15 mouse cellular contexts compared by ENCODE assay signal in the genomic region with DNA sequence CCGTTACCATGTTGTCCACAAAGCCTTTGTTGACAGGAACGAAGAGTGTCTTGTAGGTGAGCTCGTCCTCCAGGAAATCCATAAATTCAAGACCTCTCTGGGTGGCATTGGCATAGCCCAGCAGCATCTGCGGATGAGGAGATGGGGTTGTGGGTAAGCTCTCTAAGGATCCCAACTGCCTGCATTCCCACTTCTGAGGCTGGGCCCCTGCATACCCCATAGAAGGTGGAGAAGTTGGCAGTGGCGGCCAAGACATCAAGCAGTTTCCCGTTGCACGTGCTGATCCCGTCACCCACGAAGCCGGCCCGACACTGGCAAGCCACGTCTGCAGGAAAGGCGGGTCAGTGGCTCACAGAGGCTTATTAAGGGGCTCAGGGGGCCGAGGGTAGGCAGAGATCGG. TPM values are rescaled to one million over a fixed set of nuclear protein-coding genes. Genes with fewer than 3 reads are reported as not detected.
DNase-seq lines count a peak whose midpoint lies in the region.
"Had no signal": no experiment of that assay in that cellular context is flagged by ENCODE, and none has a peak within 500 bp of the region (broad histone marks: within the 10 kb centered on the region; RNA-seq: fewer than 3 reads in every experiment).

No protein-coding gene starts in this region.

- peak; percentile 11 for DNase-seq in cerebellum, adult 9-11 months
- no peak for DNase-seq in cerebellum, adult 18-20 months
- peak; percentile 3 for DNase-seq in gastrocnemius, postnatal 10 days
- DNase-seq in gastrocnemius, adult 8-10 months (ENCODE audit: low spot score in 2 of 2): no peak
- peak; percentile 40 for DNase-seq in testis, postnatal 10 days (ENCODE audit: low spot score)
- no peak for DNase-seq in testis, postnatal 14 days (ENCODE audit: low spot score)
- DNase-seq: adrenal gland, postnatal 10 days; cerebellum, adult 11 months; cerebellum, adult 9-10 months; embryo, embryonic 11 days; forebrain, postnatal 0 days; gastrocnemius, postnatal 14 days; heart, postnatal 14 days; kidney, adult 2 months had no signal

RNA-seq across cellular contexts. Expression of a gene that starts 9.3 kb away (rescaled TPM):
- 10 to 100 TPM; 14.2 to 14.5 TPM for total RNA-seq in gastrocnemius, postnatal 10 days (2021)
- 1 to 10 TPM in 1 of 4 experiments, under 1 TPM in 3; 0.32 to 1.1 (median 0.74) TPM for total RNA-seq in gastrocnemius, adult 8-10 months (2022)

RNA-seq across cellular contexts. Expression of a gene that starts 11.4 kb away (rescaled TPM):
- 10 to 100 TPM; 39.5 to 43.0 TPM for total RNA-seq in gastrocnemius, postnatal 10 days (2021)
- total RNA-seq in gastrocnemius, adult 8-10 months (2022): 10 to 100 TPM; 26.8 to 40.5 (median 34.1) TPM

RNA-seq across cellular contexts. Expression of a gene that starts 28.3 kb away (rescaled TPM):
- 10 to 100 TPM; 45.3 to 54.3 TPM for total RNA-seq in gastrocnemius, postnatal 10 days (2021)
- 1 to 10 TPM; 5.0 to 9.9 (median 6.0) TPM for total RNA-seq in gastrocnemius, adult 8-10 months (2022)
- total RNA-seq: hematopoietic stem cell, adult 5-6 weeks had no signal

Comparison
In these comparisons a context has a peak if more than half of its experiments do, and no peak if none do; other contexts are left out.
1. DNase-seq: peak in cerebellum, adult 9-11 months (single experiment), gastrocnemius, postnatal 10 days (single experiment) and testis, postnatal 10 days (single experiment); none in cerebellum, adult 18-20 months (0 of 2), gastrocnemius, adult 8-10 months (0 of 2) and testis, postnatal 14 days (single experiment).
2. RNA of a gene that starts 9.3 kb away (total RNA-seq): 14.2 to 14.5 TPM in gastrocnemius, postnatal 10 days; 0.32 to 1.1 TPM in gastrocnemius, adult 8-10 months; every median in the first group is over 4 times any median in the second.
3. RNA of a gene that starts 28.3 kb away (total RNA-seq): 45.3 to 54.3 TPM in gastrocnemius, postnatal 10 days; 5.0 to 9.9 TPM in gastrocnemius, adult 8-10 months; every median in the first group is over 4 times any median in the second.